Mouse (Mus musculus): ENCODE data around the gene Rnf169. TPM values are rescaled to one million over a fixed set of nuclear protein-coding genes. Genes with fewer than 3 reads are reported as not detected.
A peak's percentile ranks its signal among the peaks of the same experiment; 100 is the strongest.

Rnf169 gene
- polyA plus RNA-seq, 1 experiment from 2014 or later, result 3.6 TPM

DNA sequence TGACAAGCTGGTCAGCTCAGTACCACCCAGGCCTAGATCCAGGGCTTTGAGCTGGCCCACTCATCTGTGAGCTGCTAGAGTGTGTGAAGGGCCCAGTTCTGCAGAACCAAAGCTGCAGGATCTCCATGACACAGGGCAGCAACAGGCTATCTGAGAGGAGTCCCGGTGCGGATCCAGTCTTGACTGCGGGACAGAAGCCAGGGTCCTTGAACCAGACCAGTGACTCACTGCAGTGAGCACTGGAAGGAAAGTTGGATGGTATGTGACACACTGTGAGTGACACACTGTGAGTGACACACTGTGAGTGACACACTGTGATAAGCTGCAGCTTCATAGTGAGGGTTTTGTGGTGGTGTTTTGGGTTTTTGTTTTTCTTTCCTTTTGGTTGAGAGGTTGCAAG is 35.7 kb downstream of the Rnf169 start:
- ATAC-seq (no peak), DNase-seq (ENCODE audit: low spot score) (no peak)
- Histone ChIP-seq H3K9ac (ENCODE audit: low read length) (no peak overlapping the region), H3K27ac (ENCODE audit: low read depth, low read length) (no peak overlapping the region), H3K4me3 (ENCODE audit: low read depth, low read length) (no peak overlapping the region), H3K9me3 (replicated peaks; ENCODE audit: control insufficient read depth, low read length) (no peaks in the 10 kb centered on the region), H3K4me2 (ENCODE audit: low read length) (no peak overlapping the region), H3K4me1 (ENCODE audit: control insufficient read depth, insufficient read depth, low read length) (no peaks in the 10 kb centered on the region), H3K27me3 (replicated peaks; ENCODE audit: control insufficient read depth, insufficient read depth, low read length) (no peaks in the 10 kb centered on the region), H3K36me3 (ENCODE audit: control insufficient read depth, insufficient read depth, low read length) (peaks cover 37% of the 10 kb centered on the region)
- WGBS, result 97% methylated on average over 3 of the region's 3 CpGs

DNA sequence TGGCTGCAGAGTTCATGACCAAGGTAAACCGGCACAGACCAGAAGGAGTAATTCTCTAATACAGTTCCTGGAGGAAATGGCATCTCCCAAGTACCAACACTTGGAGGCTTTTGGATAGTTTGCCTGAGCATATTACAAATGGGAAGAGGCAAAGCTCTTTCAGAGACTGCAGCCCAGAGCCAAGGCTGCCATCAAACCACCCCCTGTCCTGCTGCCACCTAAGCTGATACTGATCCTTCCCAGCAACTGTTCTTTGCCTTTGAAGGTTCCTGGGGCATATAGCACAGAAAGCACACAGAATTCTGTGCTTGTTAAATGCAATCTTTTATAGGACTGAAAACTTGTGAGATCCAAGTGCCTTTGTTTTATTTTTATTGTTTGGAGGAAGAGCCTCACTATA is 39.6 kb downstream of the Rnf169 start:
- Histone ChIP-seq H3K4me2 (ENCODE audit: low read length) (no peak overlapping the region), H3K27me3 (replicated peaks; ENCODE audit: control insufficient read depth, insufficient read depth, low read length) (no peaks in the 10 kb centered on the region), H3K4me3 (ENCODE audit: low read depth, low read length) (no peak overlapping the region), H3K9ac (ENCODE audit: low read length) (no peak overlapping the region), H3K27ac (ENCODE audit: low read depth, low read length) (no peak overlapping the region), H3K9me3 (replicated peaks; ENCODE audit: control insufficient read depth, low read length) (no peaks in the 10 kb centered on the region), H3K4me1 (ENCODE audit: control insufficient read depth, insufficient read depth, low read length) (no peaks in the 10 kb centered on the region), H3K36me3 (ENCODE audit: control insufficient read depth, insufficient read depth, low read length) (peaks cover 30% of the 10 kb centered on the region)
- DNase-seq (ENCODE audit: low spot score) (no peak), ATAC-seq (no peak)
- WGBS, result 100% methylated on average over 1 of the region's 1 CpGs

DNA sequence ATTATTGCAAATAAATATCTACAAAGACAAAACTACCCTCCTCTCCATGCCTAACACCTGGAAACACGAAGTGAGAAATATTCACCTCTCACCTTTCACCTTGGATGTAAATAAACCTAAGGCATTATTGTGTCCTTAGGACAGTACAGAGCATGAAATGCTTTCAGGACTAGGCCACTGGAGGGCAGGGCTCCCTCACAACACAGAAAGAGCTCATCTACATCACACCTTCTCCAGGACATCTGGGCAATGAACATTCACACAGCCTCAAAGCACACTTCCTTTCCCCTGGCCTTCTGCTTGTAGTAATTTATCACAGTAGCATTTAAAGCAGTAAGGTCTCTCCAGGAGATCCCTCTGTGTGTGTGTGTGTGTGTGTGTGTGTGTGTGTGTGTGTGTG is 44.5 kb downstream of the Rnf169 start:
- Histone ChIP-seq H3K4me2 (ENCODE audit: low read length) (no peak overlapping the region), H3K36me3 (ENCODE audit: control insufficient read depth, insufficient read depth, low read length) (peaks cover 26% of the 10 kb centered on the region), H3K27ac (ENCODE audit: low read depth, low read length) (no peak overlapping the region), H3K4me3 (ENCODE audit: low read depth, low read length) (no peak overlapping the region), H3K27me3 (replicated peaks; ENCODE audit: control insufficient read depth, insufficient read depth, low read length) (no peaks in the 10 kb centered on the region), H3K9ac (ENCODE audit: low read length) (no peak overlapping the region), H3K4me1 (ENCODE audit: control insufficient read depth, insufficient read depth, low read length) (no peaks in the 10 kb centered on the region), H3K9me3 (replicated peaks; ENCODE audit: control insufficient read depth, low read length) (no peaks in the 10 kb centered on the region)
- DNase-seq (ENCODE audit: low spot score) (peak; percentile 20), ATAC-seq (no peak)
- WGBS, result 82% methylated on average over 1 of the region's 1 CpGs

DNA sequence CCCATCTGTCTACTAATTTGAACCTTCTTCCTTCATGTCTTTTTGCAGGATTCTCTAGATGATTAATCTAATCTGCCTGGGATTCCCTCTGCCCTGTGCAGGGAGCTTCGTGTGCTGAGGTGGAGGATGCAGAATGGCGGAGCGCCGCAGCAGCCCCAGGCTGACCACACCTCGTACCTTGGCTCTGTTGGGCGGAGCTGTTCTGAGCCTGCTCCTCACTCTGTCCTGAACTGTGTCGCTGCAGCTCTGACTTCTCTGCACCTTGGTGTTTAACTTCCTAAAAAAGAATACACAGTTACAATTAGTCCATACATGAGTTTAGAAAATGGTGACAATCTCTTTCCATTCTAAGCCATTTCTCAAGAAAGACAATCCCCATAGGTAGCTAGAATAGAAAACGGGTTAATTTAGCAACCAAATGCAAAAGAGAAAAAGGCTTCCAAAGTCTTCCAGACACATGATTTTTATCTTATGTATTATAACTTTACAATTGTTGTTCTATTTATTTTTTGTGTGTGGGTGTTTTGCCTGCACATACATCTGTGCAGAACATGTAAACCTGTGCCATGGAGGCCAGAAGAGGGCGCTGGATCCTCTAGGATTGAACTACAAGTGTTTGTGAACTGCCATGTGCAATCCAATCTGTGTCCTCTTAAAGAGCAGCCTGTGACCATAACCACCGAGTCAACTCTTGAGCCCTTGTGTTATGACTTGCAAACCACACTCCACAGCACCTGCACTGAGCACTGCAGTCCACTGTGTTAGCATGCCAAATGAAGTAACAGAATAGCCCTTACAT is 53.1 kb downstream of the Rnf169 start:
- Histone ChIP-seq H3K4me1 (ENCODE audit: control insufficient read depth, insufficient read depth, low read length) (no peaks in the 10 kb centered on the region), H3K4me2 (ENCODE audit: low read length) (no peak overlapping the region), H3K36me3 (ENCODE audit: control insufficient read depth, insufficient read depth, low read length) (peaks cover 52% of the 10 kb centered on the region)

DNA sequence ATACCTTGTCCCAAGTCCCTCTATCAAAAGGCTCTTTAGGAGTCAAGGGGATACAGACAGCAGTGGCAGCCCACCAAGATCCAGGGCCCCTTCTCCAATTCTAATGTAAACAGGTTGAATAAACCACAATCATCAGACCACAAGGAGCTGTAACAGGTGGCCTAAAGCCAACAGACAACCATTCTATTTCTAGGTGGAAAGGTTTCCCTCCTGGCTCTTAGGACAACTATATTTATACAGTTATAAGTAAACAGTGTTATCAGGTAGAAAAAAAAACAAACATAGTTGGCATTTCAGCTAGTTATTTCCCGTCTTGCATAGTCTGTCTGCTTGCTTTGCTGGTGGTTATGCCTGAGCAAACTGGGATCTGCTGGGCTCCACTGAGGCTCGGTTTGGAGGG is 59.8 kb downstream of the Rnf169 start:
- H3K4me3 ChIP-seq (ENCODE audit: low read depth, low read length), result no peak overlapping the region
- ATAC-seq (no peak), DNase-seq (ENCODE audit: low spot score) (no peak)
- no peaks in the 10 kb centered on the region for H3K9me3 ChIP-seq (replicated peaks; ENCODE audit: control insufficient read depth, low read length)
- WGBS, result 86% methylated on average over 2 of the region's 2 CpGs
- H3K27me3 ChIP-seq (replicated peaks; ENCODE audit: control insufficient read depth, insufficient read depth, low read length), result peaks cover 6% of the 10 kb centered on the region; the same call in 1 of the 2 replicates
- no peak overlapping the region for H3K4me2 ChIP-seq (ENCODE audit: low read length)
- no peak overlapping the region for H3K27ac ChIP-seq (ENCODE audit: low read depth, low read length)
- peaks cover 13% of the 10 kb centered on the region for H3K4me1 ChIP-seq (ENCODE audit: control insufficient read depth, insufficient read depth, low read length)
- no peak overlapping the region for H3K9ac ChIP-seq (ENCODE audit: low read length)
- peaks cover 27% of the 10 kb centered on the region for H3K36me3 ChIP-seq (ENCODE audit: control insufficient read depth, insufficient read depth, low read length)

More for the DNA sequence above, 53.1 kb downstream of the Rnf169 start:
- Histone ChIP-seq H3K9ac (ENCODE audit: low read length) (no peak overlapping the region; the same call in 1 of the 2 replicates), H3K27ac (ENCODE audit: low read depth, low read length) (no peak overlapping the region), H3K9me3 (replicated peaks; ENCODE audit: control insufficient read depth, low read length) (no peaks in the 10 kb centered on the region), H3K27me3 (replicated peaks; ENCODE audit: control insufficient read depth, insufficient read depth, low read length) (no peaks in the 10 kb centered on the region), H3K4me3 (ENCODE audit: low read depth, low read length) (no peak overlapping the region)
- peak; percentile 74 for DNase-seq (ENCODE audit: low spot score)
- no peak for ATAC-seq
- 76% methylated on average over 10 of the region's 10 CpGs for WGBS

DNA sequence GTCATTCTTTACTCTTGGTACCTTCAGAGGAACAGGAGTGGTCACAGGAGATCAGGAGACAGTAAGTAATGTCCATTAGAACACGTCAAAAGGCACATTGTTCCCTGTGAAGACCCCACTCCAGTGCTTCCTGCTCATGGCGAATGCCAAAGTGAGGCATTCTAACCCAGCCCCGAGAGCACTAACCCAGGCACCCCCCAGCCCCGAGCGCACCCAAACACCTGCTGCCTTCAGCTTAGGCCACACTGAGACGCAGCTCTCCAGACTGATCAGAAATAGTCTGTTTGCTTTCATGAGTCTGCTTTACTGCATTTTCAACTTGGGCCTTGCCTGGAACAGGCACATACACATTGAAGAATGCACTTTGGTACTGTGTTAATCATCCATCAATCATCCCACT is 60.3 kb downstream of the Rnf169 start:
- H3K9ac ChIP-seq (ENCODE audit: low read length), result no peak overlapping the region
- no peaks in the 10 kb centered on the region for H3K9me3 ChIP-seq (replicated peaks; ENCODE audit: control insufficient read depth, low read length)
- no peak for DNase-seq (ENCODE audit: low spot score)
- WGBS, result 95% methylated on average over 6 of the region's 6 CpGs
- peaks cover 6% of the 10 kb centered on the region; the same call in 1 of the 2 replicates for H3K27me3 ChIP-seq (replicated peaks; ENCODE audit: control insufficient read depth, insufficient read depth, low read length)
- H3K4me2 ChIP-seq (ENCODE audit: low read length), result no peak overlapping the region
- H3K27ac ChIP-seq (ENCODE audit: low read depth, low read length), result no peak overlapping the region
- H3K4me3 ChIP-seq (ENCODE audit: low read depth, low read length), result no peak overlapping the region
- H3K4me1 ChIP-seq (ENCODE audit: control insufficient read depth, insufficient read depth, low read length), result peaks cover 13% of the 10 kb centered on the region
- peaks cover 23% of the 10 kb centered on the region for H3K36me3 ChIP-seq (ENCODE audit: control insufficient read depth, insufficient read depth, low read length)
- ATAC-seq, result no peak

DNA sequence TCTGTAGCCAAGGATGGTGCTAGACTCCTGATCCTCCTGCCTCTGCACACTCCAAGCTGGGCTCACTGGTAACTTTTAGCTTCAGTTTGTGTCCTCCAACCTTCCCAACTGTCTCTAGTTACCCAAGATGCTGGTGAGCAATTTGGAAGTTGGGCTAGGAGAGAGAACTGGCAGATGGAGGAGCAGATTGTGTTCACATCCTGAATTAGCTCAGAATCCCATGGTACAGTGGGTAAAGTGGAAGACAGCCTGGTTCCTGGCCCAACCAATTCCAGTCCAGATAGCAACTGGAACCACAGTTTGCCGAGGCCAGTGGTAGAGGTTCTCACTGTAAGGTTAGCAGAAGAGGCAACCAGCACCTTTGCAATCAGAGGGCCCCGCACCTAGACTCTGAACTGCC is 61.1 kb downstream of the Rnf169 start:
- Histone ChIP-seq H3K4me1 (ENCODE audit: control insufficient read depth, insufficient read depth, low read length) (peaks cover 13% of the 10 kb centered on the region), H3K36me3 (ENCODE audit: control insufficient read depth, insufficient read depth, low read length) (peaks cover 15% of the 10 kb centered on the region), H3K4me3 (ENCODE audit: low read depth, low read length) (no peak overlapping the region), H3K27me3 (replicated peaks; ENCODE audit: control insufficient read depth, insufficient read depth, low read length) (peaks cover 6% of the 10 kb centered on the region; the same call in 1 of the 2 replicates), H3K9me3 (replicated peaks; ENCODE audit: control insufficient read depth, low read length) (no peaks in the 10 kb centered on the region), H3K4me2 (ENCODE audit: low read length) (no peak overlapping the region), H3K9ac (ENCODE audit: low read length) (no peak overlapping the region), H3K27ac (ENCODE audit: low read depth, low read length) (no peak overlapping the region)
- WGBS, result 95% methylated on average over 2 of the region's 2 CpGs
- ATAC-seq (no peak), DNase-seq (ENCODE audit: low spot score) (no peak)

DNA sequence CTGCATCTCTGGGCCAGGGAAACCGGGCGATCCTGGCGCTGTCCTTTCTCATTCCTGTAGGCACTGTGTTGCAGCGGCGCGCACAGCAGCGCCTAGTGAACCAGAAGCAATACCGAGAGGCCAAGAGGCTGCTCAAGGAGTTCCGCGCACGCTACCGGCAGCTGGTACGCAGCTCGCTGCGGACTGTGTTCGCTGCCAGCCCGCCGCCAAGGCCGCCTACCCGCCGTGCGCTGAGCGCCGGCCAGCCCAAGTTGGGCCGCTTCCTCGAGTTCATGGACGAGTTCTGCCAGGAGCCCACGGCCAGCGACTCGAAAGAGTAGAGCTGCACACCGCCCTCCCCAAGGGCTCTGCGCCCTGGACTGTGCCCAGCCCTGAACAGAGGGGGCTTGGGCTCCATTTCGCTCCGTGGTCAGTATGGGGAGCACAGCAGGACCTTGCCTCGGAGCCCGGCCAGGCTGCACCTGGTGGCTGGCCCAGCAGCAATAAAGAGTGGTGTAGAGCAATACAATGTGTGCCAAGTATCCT is 62.9 kb downstream of the Rnf169 start:
- WGBS, result 1% methylated on average over 36 of the region's 36 CpGs
- ATAC-seq, result peak; percentile 63

DNA sequence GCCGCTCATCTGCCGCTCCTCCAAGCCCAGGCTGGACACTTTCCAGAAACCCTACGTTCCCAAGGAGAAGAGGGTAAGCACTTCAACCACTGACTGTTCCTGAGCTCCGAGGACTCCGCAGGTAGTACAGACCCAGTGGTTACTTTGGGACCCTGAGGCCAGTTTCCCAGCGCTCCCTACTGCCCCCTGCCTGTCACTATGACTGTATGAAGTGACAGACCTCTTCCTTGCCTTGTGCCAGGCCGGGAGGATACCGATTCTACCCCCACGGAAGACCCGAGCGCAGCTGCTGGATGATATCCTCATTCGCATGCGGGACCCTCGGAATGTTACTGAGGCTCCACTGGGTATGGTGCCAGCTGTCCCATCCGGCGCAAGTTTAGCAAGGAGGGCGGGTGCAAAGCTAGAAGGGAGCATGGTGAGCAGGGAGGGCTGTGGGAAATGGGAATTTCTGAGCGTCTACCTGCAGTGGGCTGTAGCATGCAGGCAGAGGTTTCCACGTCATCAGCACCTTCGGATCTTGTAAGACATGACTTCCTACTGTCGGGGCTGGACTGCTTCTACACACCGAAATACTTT is 63.4 kb downstream of the Rnf169 start:
- Histone ChIP-seq H3K4me1 (ENCODE audit: control insufficient read depth, insufficient read depth, low read length) (peaks cover 13% of the 10 kb centered on the region), H3K27ac (ENCODE audit: low read depth, low read length) (no peak overlapping the region), H3K9me3 (replicated peaks; ENCODE audit: control insufficient read depth, low read length) (no peaks in the 10 kb centered on the region), H3K9ac (ENCODE audit: low read length) (peak overlapping the region; percentile 54), H3K4me3 (ENCODE audit: low read depth, low read length) (peak overlapping the region; percentile 26), H3K27me3 (replicated peaks; ENCODE audit: control insufficient read depth, insufficient read depth, low read length) (peaks cover 6% of the 10 kb centered on the region; the same call in 1 of the 2 replicates), H3K36me3 (ENCODE audit: control insufficient read depth, insufficient read depth, low read length) (no peaks in the 10 kb centered on the region), H3K4me2 (ENCODE audit: low read length) (peak overlapping the region; percentile 57)
- WGBS, result 4% methylated on average over 22 of the region's 22 CpGs
- DNase-seq (ENCODE audit: low spot score), result peak; percentile 60
- peak; percentile 54 for ATAC-seq

More for the DNA sequence above, 62.9 kb downstream of the Rnf169 start:
- Histone ChIP-seq H3K4me2 (ENCODE audit: low read length) (peak overlapping the region; percentile 57), H3K9me3 (replicated peaks; ENCODE audit: control insufficient read depth, low read length) (no peaks in the 10 kb centered on the region), H3K4me1 (ENCODE audit: control insufficient read depth, insufficient read depth, low read length) (peaks cover 13% of the 10 kb centered on the region), H3K27ac (ENCODE audit: low read depth, low read length) (no peak overlapping the region), H3K27me3 (replicated peaks; ENCODE audit: control insufficient read depth, insufficient read depth, low read length) (peaks cover 6% of the 10 kb centered on the region; the same call in 1 of the 2 replicates), H3K4me3 (ENCODE audit: low read depth, low read length) (peak overlapping the region; percentile 26), H3K36me3 (ENCODE audit: control insufficient read depth, insufficient read depth, low read length) (peaks cover under 1% of the 10 kb centered on the region), H3K9ac (ENCODE audit: low read length) (peak overlapping the region; percentile 54)
- DNase-seq (ENCODE audit: low spot score), result peak; percentile 62
